Mouse (Mus musculus): ENCODE results near the gene Rassf2. TPM values are rescaled to one million over a fixed set of nuclear protein-coding genes. Genes with fewer than 3 reads are reported as not detected.

Rassf2 gene
- polyA plus RNA-seq, 1 experiment from 2014 or later = 28.2 TPM

DNA sequence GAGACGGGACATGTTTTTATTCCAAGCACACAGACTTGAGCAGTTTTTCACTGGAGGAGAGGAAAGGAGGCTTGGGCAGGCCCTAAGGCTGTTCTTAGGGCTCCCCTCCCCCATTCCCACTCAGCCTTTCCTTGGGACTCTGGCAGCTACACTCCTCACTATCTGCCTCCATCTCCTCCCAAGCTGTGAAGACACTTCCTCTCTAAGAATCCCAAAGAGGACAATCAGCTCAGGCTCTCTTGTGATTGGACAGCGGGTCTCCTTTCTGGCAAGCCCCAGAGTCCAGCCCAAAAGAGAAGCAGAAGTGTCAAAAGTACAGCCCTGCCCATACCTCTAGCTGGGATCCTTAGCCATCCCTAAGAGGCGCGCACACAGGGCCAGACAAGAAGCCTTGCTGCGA lies 2.7 kb downstream of the Rassf2 start:
- H3K36me3 ChIP-seq (replicated peaks; ENCODE audit: control insufficient read depth, insufficient read depth) = no peaks in the 10 kb centered on the region
- no peaks in the 10 kb centered on the region for H3K27me3 ChIP-seq (ENCODE audit: control insufficient read depth, insufficient read depth, low read length)
- no peak for DNase-seq (ENCODE audit: low spot score)
- peak overlapping the region; percentile 75 for H3K4me2 ChIP-seq (replicated peaks)
- WGBS = 71% methylated on average over 5 of the region's 5 CpGs
- no peak overlapping the region for H3K27ac ChIP-seq
- no peak for ATAC-seq (ENCODE audit: low FRiP score)
- H3K4me3 ChIP-seq (replicated peaks; ENCODE audit: low read length) = no peak overlapping the region
- no peak overlapping the region for H3K9ac ChIP-seq
- H3K4me1 ChIP-seq (replicated peaks; ENCODE audit: control insufficient read depth, insufficient read depth, low read length) = peaks cover 30% of the 10 kb centered on the region
- no peaks in the 10 kb centered on the region for H3K9me3 ChIP-seq (ENCODE audit: control insufficient read depth, low read length)

GRCm38 (mm10) chr2:132024028-132024427 lies 6.0 kb downstream of the Rassf2 start:
- no peak overlapping the region for H3K4me3 ChIP-seq (replicated peaks; ENCODE audit: low read length)
- H3K4me1 ChIP-seq (replicated peaks; ENCODE audit: control insufficient read depth, insufficient read depth, low read length) = peaks cover 19% of the 10 kb centered on the region; the same call in 1 of the 2 replicates
- WGBS = 93% methylated on average over 4 of the region's 4 CpGs
- H3K27ac ChIP-seq = no peak overlapping the region
- no peaks in the 10 kb centered on the region for H3K36me3 ChIP-seq (replicated peaks; ENCODE audit: control insufficient read depth, insufficient read depth)
- no peaks in the 10 kb centered on the region for H3K27me3 ChIP-seq (ENCODE audit: control insufficient read depth, insufficient read depth, low read length)
- no peak for DNase-seq (ENCODE audit: low spot score)
- H3K4me2 ChIP-seq (replicated peaks) = no peak overlapping the region
- H3K9me3 ChIP-seq (ENCODE audit: control insufficient read depth, low read length) = no peaks in the 10 kb centered on the region
- ATAC-seq (ENCODE audit: low FRiP score) = no peak
- no peak overlapping the region for H3K9ac ChIP-seq

DNA sequence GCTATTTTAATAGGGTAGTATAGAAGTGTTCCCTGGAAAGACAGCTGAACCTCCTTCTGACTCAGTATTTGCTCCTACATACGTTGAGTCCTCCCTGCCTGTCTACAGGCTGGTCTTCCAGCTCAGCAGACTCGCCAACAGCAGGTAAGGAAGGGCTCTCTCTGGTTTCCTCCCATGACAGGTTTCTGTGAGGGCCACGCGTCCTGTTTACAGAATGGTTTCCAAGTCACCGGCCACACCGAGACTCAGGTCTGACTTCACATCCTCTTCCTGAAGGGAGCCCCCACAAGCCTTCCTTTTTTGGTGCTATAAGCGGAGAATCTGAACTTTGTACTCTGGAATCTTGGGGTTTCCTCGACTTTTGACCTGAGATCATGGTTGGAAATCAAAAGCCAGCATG lies 7.4 kb downstream of the Rassf2 start:
- 88% methylated on average over 8 of the region's 8 CpGs for WGBS

GRCm38 (mm10) chr2:132021616-132022015 lies 8.4 kb downstream of the Rassf2 start:
- Histone ChIP-seq H3K4me3 (replicated peaks; ENCODE audit: low read length) (no peak overlapping the region), H3K36me3 (replicated peaks; ENCODE audit: control insufficient read depth, insufficient read depth) (no peaks in the 10 kb centered on the region), H3K27ac (no peak overlapping the region), H3K9ac (no peak overlapping the region), H3K27me3 (ENCODE audit: control insufficient read depth, insufficient read depth, low read length) (no peaks in the 10 kb centered on the region), H3K4me2 (replicated peaks) (no peak overlapping the region), H3K9me3 (ENCODE audit: control insufficient read depth, low read length) (no peaks in the 10 kb centered on the region), H3K4me1 (replicated peaks; ENCODE audit: control insufficient read depth, insufficient read depth, low read length) (no peaks in the 10 kb centered on the region)
- ATAC-seq (ENCODE audit: low FRiP score) (no peak), DNase-seq (ENCODE audit: low spot score) (no peak)
- 83% methylated on average over 4 of the region's 4 CpGs for WGBS

More for the DNA sequence above, 7.4 kb downstream of the Rassf2 start:
- DNase-seq (ENCODE audit: low spot score) (no peak), ATAC-seq (ENCODE audit: low FRiP score) (no peak)
- H3K9ac ChIP-seq = no peak overlapping the region
- H3K4me1 ChIP-seq (replicated peaks; ENCODE audit: control insufficient read depth, insufficient read depth, low read length) = 0 out of 2 replicates have a peak, but pooled peaks cover 8% of the 10 kb centered on the region
- H3K36me3 ChIP-seq (replicated peaks; ENCODE audit: control insufficient read depth, insufficient read depth) = no peaks in the 10 kb centered on the region
- H3K4me3 ChIP-seq (replicated peaks; ENCODE audit: low read length) = no peak overlapping the region
- H3K9me3 ChIP-seq (ENCODE audit: control insufficient read depth, low read length) = no peaks in the 10 kb centered on the region
- no peaks in the 10 kb centered on the region for H3K27me3 ChIP-seq (ENCODE audit: control insufficient read depth, insufficient read depth, low read length)
- H3K4me2 ChIP-seq (replicated peaks) = no peak overlapping the region
- no peak overlapping the region; the same call in 1 of the 2 replicates for H3K27ac ChIP-seq

DNA sequence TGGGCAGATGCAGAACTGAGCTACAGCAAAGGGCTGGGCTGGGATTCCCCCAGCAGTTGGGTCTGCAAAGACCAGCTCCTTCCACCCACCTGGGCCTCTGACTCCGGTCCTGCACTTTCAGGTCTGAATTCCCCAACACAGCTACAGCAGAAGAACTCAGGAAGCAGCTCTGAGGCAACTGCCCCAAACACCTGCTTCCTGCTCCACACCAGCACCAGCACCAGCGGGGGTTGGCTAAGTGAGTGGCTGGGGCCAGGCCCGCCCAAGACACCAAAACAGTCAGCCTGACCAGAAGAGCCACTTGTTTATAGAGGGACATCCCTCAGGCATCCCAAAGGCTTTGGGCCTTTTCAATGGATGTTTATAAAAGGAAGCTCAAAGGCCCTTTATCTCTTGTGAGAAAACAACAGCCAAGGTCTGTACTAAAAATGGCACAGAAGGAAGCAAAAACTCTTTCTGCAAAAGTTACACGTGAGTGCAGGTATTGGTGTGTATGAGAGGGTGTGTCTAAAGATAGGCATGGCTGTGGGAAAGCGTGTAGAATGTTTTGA lies 9.0 kb downstream of the Rassf2 start:
- H3K9ac ChIP-seq = no peak overlapping the region
- no peak overlapping the region for H3K4me3 ChIP-seq (replicated peaks; ENCODE audit: low read length)
- H3K4me1 ChIP-seq (replicated peaks; ENCODE audit: control insufficient read depth, insufficient read depth, low read length) = no peaks in the 10 kb centered on the region
- H3K9me3 ChIP-seq (ENCODE audit: control insufficient read depth, low read length) = no peaks in the 10 kb centered on the region
- WGBS = 75% methylated on average over 5 of the region's 5 CpGs
- no peak for DNase-seq (ENCODE audit: low spot score)
- H3K27ac ChIP-seq = no peak overlapping the region
- no peaks in the 10 kb centered on the region for H3K36me3 ChIP-seq (replicated peaks; ENCODE audit: control insufficient read depth, insufficient read depth)
- no peak for ATAC-seq (ENCODE audit: low FRiP score)
- no peaks in the 10 kb centered on the region for H3K27me3 ChIP-seq (ENCODE audit: control insufficient read depth, insufficient read depth, low read length)
- H3K4me2 ChIP-seq (replicated peaks) = no peak overlapping the region

- Histone ChIP-seq H3K4me2 (replicated peaks) (no peak overlapping the region), H3K4me1 (replicated peaks; ENCODE audit: control insufficient read depth, insufficient read depth, low read length) (no peaks in the 10 kb centered on the region), H3K4me3 (replicated peaks; ENCODE audit: low read length) (no peak overlapping the region), H3K27ac (no peak overlapping the region), H3K9ac (no peak overlapping the region), H3K36me3 (replicated peaks; ENCODE audit: control insufficient read depth, insufficient read depth) (no peaks in the 10 kb centered on the region), H3K9me3 (ENCODE audit: control insufficient read depth, low read length) (no peaks in the 10 kb centered on the region), H3K27me3 (ENCODE audit: control insufficient read depth, insufficient read depth, low read length) (no peaks in the 10 kb centered on the region)
- ATAC-seq (ENCODE audit: low FRiP score) (no peak), DNase-seq (ENCODE audit: low spot score) (no peak)
- WGBS = 90% methylated on average over 7 of the region's 7 CpGs
Observed at GRCm38 (mm10) chr2:132020420-132020819, 9.6 kb downstream of the Rassf2 start.

DNA sequence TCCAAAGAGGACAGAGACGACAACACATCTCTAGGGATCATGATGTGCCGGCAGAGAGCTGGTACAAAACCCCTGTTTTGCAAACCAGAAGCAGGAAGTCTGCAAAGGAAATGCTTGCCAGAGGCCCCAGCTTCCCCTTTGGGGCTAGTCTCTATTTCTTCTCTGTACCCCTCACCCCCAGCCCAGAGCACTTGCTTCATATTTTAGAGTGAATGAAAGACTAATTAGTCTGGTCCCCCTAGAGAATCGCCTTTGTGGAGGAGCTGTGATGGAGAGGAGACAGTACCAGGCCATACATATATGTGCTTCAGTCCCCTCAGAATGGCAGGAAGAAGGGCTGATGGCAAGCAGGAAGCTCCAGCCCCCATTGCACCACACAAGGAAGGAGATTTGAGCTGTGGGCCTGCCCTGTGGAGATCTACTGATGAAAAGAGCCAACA lies 10.7 kb downstream of the Rassf2 start:
- H3K27me3 ChIP-seq (ENCODE audit: control insufficient read depth, insufficient read depth, low read length) = no peaks in the 10 kb centered on the region
- 79% methylated on average over 3 of the region's 3 CpGs for WGBS
- H3K27ac ChIP-seq = no peak overlapping the region
- no peak overlapping the region for H3K4me3 ChIP-seq (replicated peaks; ENCODE audit: low read length)
- no peaks in the 10 kb centered on the region for H3K4me1 ChIP-seq (replicated peaks; ENCODE audit: control insufficient read depth, insufficient read depth, low read length)
- no peaks in the 10 kb centered on the region for H3K36me3 ChIP-seq (replicated peaks; ENCODE audit: control insufficient read depth, insufficient read depth)
- H3K9ac ChIP-seq = no peak overlapping the region
- H3K9me3 ChIP-seq (ENCODE audit: control insufficient read depth, low read length) = no peaks in the 10 kb centered on the region
- no peak overlapping the region for H3K4me2 ChIP-seq (replicated peaks)
- DNase-seq (ENCODE audit: low spot score) = no peak
- ATAC-seq (ENCODE audit: low FRiP score) = no peak

DNA sequence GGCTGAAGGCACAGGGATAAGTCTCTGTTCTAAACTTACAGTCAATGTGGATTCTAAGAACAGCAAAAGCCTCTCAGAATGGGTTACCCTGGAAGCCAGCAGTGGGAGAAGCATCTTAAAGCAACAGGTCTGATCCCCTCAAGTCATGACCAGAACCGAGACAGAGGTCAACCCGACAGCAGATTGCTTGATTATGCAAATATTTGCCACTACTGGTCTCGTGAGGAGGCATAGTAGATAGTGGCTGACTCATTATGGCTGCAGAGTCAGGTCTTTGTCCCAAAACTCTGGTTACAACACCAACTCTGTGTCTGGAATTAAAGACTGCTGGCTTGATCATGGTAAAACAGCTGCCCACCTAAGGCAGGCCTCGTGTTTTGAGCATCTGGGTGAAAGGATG lies 11.9 kb downstream of the Rassf2 start:
- H3K9ac ChIP-seq = no peak overlapping the region
- WGBS = 61% methylated on average over 4 of the region's 4 CpGs
- H3K4me2 ChIP-seq (replicated peaks) = no peak overlapping the region
- ATAC-seq (ENCODE audit: low FRiP score) (no peak), DNase-seq (ENCODE audit: low spot score) (no peak)
- H3K36me3 ChIP-seq (replicated peaks; ENCODE audit: control insufficient read depth, insufficient read depth) = no peaks in the 10 kb centered on the region
- no peaks in the 10 kb centered on the region for H3K9me3 ChIP-seq (ENCODE audit: control insufficient read depth, low read length)
- H3K4me3 ChIP-seq (replicated peaks; ENCODE audit: low read length) = no peak overlapping the region
- H3K27me3 ChIP-seq (ENCODE audit: control insufficient read depth, insufficient read depth, low read length) = no peaks in the 10 kb centered on the region
- no peaks in the 10 kb centered on the region for H3K4me1 ChIP-seq (replicated peaks; ENCODE audit: control insufficient read depth, insufficient read depth, low read length)
- no peak overlapping the region for H3K27ac ChIP-seq

- H3K36me3 ChIP-seq (replicated peaks; ENCODE audit: control insufficient read depth, insufficient read depth) = no peaks in the 10 kb centered on the region
- no peak overlapping the region for H3K27ac ChIP-seq
- no peak overlapping the region for H3K4me2 ChIP-seq (replicated peaks)
- H3K4me3 ChIP-seq (replicated peaks; ENCODE audit: low read length) = no peak overlapping the region
- H3K4me1 ChIP-seq (replicated peaks; ENCODE audit: control insufficient read depth, insufficient read depth, low read length) = no peaks in the 10 kb centered on the region
- WGBS = 71% methylated on average over 7 of the region's 7 CpGs
- H3K27me3 ChIP-seq (ENCODE audit: control insufficient read depth, insufficient read depth, low read length) = no peaks in the 10 kb centered on the region
- H3K9me3 ChIP-seq (ENCODE audit: control insufficient read depth, low read length) = no peaks in the 10 kb centered on the region
- ATAC-seq (ENCODE audit: low FRiP score) (no peak), DNase-seq (ENCODE audit: low spot score) (no peak)
- H3K9ac ChIP-seq = no peak overlapping the region
Observed at GRCm38 (mm10) chr2:132017611-132018010, 12.4 kb downstream of the Rassf2 start.

DNA sequence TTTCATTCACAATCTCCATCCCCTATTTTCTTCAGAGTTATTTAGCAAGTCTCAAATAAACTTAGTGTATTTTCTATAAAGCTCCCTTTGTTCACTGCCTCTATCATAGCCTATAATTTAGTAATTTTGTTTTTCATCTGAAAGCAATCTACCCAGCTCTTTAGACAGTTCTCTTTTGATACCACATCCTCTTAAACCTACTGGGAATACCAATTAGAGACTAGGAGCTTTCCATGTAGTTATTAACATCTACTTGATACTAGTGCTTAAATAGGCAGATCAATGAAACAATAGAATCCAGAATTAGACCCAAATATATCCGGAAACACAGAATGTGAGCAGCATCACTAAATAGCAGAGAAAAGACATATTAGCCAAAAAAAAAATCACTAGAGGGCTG lies 14.0 kb downstream of the Rassf2 start:
- H3K27ac ChIP-seq = no peak overlapping the region
- no peak for DNase-seq (ENCODE audit: low spot score)

More for the DNA sequence above, 14.0 kb downstream of the Rassf2 start:
- 70% methylated on average over 1 of the region's 1 CpGs for WGBS
- Histone ChIP-seq H3K9ac (no peak overlapping the region), H3K9me3 (ENCODE audit: control insufficient read depth, low read length) (no peaks in the 10 kb centered on the region), H3K4me1 (replicated peaks; ENCODE audit: control insufficient read depth, insufficient read depth, low read length) (no peaks in the 10 kb centered on the region), H3K36me3 (replicated peaks; ENCODE audit: control insufficient read depth, insufficient read depth) (peaks cover 14% of the 10 kb centered on the region; the same call in 1 of the 2 replicates), H3K4me3 (replicated peaks; ENCODE audit: low read length) (no peak overlapping the region), H3K27me3 (ENCODE audit: control insufficient read depth, insufficient read depth, low read length) (no peaks in the 10 kb centered on the region), H3K4me2 (replicated peaks) (no peak overlapping the region)
- ATAC-seq (ENCODE audit: low FRiP score) = no peak

Measured in hindbrain, embryonic 14.5 days (tissue).